Mouse (Mus musculus) adrenal gland, postnatal 36 days (tissue): ENCODE measurements around the gene Itgb2. TPM values are rescaled to one million over a fixed set of nuclear protein-coding genes. Genes with fewer than 3 reads are reported as not detected.

Experiments used
- DNase-seq, 2 experiments: peaks; one replicate each; pipeline ENCODE4 v3.0.0; 2021; ENCODE audit warnings: mixed read lengths in 1 of 2
- long read RNA-seq, 2 experiments: library from polyadenylated mRNA; stranded (forward); transcript quantifications; one replicate each; pipeline ENCODE4 v2.0.0; 2021; ENCODE audit warnings: borderline sequencing depth in 2 of 2
- total RNA-seq, 2 experiments: library from RNA; stranded (reverse); gene quantifications; 2 replicates each; pipeline ENCODE4 v1.2.3; 2021

The Itgb2 gene
- total RNA-seq, result 1 to 10 TPM; 4.2 to 9.1 TPM
- long read RNA-seq, experiment 1, partial matches to known transcripts, result 2 of 3 reads
- long read RNA-seq, experiment 1, other reads (novel, unspliced or antisense), result 0 of 3 reads
- long read RNA-seq, experiment 2, partial matches to known transcripts, result 0 of 2 reads
- long read RNA-seq, experiment 2, other reads (novel, unspliced or antisense), result 0 of 2 reads

DNA sequence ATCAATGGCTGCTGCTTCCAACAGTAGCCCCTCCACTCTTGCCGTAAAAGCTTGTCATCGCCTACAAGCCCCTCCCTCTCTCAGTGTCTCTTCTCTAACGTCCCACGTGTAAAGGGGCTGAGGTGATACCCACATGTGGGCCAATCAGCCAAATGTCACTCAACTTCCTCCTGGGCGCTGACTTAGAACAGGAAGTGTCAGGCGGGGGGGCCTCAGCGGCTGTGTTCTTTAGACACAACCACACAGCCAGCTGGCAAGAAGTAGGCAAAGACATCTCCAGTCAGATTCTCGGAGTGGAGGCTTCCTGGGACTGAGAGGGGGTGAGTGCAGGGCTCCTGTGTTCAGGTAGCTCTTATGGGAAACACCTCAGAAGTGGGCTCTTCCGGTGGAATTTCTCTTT lies at the start of gene Itgb2:
Itgb2 (plus strand) TSS at position 113 of the 400 bp plus-strand sequence.
- DNase-seq, result peak in 1 of 2 experiments; percentile 23

DNA sequence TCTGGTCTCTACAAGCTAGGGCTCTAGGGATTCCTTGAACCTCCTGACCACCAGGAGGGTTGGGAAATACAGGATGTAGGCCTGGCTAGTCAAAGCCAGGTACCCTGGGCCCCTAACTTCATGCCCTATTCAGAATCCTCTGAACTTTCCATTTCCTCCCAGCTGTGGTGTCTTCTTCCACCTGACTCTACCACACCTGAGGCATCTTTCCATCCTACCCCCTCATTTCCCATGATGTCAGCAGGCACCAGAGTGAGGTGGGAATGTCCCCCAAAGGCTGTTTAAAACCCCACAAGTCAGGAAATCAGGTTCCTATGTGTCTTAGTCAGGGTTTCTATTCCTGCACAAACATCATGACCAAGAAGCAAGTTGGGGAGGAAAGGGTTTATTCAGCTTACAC lies 48.2 kb upstream of the Itgb2 start:
- DNase-seq, result no peak

DNA sequence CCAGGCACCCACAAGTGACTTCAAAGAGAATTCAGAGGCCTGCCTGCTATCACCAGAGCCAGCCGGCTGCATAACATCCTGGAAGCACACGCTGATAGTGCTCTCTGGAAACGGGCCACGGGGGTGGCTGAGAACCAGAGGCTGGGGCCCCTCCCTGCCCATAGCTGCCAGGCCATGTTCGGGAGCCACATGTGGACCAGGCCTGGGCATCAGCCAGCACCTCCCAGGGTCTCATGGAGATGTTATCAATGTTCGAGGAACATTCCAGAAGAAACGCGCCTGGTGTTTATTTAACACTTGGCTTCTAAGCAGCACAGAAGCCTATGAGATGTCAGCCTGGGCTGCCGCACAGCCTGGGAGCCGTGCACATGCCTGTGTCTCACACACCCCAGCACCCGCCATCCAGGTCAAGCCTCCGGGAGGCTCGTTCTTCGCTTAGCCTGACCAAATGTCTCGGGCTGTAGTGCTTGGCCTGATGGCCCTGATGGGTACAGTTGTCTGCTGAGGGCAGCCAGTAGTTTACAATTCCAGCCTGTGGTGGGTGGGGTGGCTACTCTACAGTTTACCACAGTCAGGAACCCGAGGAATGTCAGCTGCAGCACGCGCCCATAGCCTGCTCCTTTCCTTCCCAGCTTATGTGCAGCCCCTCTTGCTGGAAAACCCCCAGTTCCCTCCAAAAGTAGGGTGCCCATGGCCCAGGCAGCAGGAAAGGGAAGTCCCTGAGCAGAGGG lies 45.7 kb upstream of the Itgb2 start:
- peak; percentile 20 to 40 for DNase-seq

DNA sequence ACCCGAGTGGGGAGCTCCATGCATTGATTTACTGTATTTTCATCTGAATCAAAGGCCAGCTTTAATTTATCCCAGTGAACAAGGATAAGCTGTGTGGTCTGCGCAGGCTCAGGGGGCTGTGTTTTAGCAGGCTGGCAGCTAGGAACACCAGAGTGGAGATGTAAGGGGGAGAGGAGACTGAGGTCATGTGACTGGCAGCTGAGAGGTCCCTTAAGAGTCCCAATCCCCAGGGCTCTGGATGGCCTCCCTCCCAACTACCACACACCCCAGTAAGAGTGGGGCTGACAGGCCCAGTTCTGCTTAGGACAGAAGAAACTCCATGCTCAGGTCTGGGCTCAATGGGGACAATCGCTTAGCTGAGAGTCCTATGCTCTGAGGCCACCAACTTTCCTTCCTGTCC lies 44.3 kb upstream of the Itgb2 start:
- no peak for DNase-seq

DNA sequence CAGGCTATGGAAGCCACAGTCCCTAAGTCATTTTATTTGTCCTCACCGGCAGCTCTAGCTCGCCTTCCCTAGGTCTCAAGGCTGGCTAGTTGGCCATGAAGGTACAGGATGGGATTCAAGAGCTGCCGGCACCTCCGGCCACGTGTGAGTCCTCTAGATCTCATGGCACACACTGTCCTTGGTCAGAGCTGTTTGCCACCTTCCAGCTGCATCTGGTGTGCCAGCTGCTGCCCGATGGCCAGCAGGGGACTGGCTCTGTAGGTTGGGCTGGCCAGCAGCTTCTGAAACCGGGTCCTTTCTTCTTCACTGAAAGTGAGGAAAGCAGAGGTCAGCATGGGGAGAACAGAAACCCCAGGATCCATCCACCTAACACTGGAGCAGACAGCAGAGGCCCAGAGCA lies 41.9 kb upstream of the Itgb2 start:
- DNase-seq, result no peak

DNA sequence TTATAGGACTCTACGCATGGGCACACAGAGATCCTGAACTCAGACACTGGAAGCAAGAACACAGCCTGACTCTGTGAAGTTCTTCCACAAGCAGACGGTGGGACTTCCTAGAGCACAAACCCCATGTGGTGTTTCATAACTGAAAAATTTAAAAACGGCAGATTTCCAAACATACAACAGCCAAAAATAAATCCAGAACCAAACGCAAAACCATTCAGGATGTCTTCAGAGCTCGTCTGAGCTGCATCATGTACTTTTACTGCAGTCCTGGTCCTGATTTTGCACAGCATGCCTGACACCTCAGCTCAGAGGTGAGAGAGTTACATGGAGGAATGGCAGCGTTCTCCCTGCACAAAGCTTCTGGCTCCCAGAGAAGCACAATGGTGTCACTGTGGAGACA lies 38.5 kb upstream of the Itgb2 start:
- no peak for DNase-seq

DNA sequence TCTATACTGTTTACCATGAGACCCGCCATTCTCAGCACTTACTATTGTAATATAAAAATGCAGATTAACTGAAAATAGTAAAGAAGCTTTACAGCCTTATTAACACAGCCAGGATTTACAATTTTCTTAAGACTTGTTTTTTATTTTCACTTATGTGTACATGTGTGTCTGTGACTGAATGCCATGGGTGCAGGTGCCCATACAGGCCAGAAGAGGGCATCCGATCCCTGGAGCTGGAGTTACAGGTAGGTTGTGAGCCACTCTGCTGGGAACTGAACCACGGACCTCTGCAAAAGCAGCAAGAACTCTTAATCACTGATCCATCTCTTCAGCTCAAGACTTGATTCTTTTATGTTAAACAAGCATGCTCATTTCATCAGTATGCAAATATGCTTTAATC lies 37.2 kb upstream of the Itgb2 start:
- DNase-seq, result no peak

DNA sequence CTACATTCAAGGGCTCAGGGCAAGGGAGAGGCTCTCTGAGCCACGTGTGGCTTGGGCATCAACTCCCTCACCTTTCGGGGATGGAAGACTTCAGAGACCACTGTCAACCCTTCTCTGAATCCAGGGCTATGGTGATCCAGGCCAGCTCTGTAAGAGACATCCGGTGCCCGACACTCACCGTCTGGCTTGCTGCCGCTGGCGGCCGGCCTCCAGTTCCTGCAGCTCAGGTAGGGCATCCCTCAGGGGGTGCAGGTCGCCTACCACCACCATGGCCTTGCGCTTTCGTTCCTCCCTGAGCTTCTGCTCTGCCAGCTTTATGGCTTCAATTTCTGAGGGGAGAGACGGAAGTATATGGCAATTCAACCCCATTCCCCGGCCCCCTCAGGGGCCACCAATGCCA lies 32.9 kb upstream of the Itgb2 start:
- DNase-seq, result no peak

DNA sequence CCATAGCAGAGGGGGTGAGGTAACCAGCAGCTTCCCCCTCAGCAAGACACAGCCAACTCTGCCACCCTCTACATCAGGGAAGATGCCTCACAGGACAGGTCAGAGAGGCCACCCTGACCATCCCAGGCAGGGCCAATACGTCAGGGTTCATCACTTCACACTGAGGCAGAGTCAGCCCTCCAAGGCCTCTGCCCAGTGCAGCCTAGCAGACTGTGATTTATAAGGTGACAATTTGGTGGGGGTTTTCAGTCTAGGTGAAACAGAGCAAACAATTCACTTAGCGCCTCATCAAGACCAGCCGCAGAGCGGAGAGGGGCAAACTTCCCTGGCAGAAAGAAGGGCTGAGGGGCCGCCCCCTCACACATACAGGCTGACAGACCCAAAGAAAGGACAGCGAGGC lies 31.8 kb upstream of the Itgb2 start:
- no peak for DNase-seq

DNA sequence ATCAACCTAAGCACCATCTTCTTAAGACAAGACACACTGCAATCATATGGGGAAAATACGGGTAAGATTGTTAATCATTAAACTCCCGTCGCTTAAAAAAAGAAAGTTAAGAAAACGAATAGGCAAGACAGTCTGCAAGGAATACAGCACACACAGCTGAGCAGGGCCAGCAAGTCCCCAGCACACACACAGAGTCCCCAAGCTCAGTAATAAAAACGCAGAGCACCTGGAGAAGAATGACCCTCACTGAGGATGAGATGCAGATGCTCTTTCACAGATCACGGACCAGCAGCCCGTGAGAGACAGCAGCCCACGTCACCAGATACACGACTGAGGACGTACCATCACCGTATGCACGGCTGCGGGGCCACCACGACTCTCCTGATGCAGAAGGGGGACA lies 29.4 kb upstream of the Itgb2 start:
- no peak for DNase-seq

DNA sequence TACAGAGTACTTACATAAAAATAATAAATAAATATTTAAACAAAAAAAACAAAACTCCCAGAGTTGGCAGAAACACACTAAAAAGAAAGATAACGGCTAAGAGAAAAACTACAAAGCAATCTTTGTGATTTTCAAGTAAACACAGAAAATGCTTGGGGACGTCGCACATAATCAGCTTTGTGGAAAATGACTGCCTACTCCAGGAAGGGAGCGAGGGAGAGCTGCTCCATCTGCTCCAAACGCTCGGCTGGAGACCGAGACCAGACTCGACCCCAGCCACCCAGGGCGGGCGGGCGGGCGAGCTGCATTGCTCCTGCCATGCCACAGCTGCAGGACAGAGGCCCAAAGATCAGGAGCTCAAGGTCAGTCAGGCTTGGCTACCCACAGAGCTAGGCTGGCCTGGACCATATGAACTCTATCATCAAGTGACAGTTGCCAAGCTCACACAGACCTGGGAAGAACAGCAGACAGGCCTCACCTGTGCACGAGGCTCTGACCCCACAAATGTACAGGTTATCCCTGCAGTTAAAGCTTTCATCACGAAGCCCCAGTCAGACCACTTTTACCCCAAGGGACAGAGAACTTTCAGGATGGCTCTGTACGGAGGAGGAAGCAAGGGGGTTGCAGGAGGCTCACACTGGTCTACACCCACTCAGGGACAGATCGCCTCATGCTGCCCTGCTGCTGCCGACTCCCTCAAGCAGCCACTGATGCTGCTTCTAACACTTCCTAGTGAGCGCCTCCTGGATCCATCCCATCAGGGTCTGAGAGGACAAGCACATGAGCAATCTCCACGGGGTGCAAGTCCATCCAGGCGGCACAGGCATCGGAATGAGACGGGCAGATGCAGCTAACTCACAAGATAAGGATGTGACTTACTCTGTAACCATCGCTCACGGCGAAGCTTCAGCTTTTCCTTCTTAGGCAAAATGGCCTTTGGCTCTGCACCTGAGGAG lies 26.8 kb upstream of the Itgb2 start:
- DNase-seq, result no peak

DNA sequence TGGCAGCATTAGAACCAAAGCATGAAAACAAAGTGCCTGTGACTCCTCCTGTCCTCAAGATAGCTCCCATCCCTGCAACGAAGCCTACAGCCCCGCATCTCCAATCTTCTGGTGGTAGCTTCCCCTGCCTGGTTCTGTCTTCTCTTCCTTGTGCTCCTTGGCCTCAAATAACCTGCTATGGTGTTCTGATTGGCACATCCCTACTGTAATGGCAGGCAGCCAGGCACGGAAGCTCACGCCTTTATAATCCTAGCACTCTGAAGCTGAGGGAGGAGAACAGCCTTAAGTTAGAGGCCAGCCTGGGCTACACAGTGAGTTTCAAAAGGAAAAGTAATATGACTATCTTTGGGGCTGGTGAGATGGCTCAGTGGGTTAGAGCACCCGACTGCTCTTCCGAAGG lies 25.9 kb upstream of the Itgb2 start:
- no peak for DNase-seq

DNA sequence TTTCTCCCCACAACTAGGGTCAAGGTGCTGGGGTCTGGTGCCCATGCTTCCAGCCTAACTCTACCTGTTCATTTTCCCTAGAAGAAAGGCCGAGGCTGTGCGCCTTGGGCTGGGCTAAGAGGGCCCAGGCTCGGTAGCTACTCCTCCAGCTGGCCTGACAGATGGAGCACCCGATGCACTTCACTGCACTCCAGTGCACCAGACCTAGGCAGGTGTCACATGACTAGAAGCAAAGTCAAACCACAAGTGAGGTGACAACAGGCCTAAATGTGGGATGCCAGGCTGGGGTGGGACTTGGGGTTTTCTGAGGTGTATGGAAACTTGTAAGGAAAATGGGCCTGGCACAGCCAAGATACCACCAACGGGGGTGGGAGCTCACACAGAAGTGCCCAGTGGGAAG lies 23.5 kb upstream of the Itgb2 start:
- no peak for DNase-seq

DNA sequence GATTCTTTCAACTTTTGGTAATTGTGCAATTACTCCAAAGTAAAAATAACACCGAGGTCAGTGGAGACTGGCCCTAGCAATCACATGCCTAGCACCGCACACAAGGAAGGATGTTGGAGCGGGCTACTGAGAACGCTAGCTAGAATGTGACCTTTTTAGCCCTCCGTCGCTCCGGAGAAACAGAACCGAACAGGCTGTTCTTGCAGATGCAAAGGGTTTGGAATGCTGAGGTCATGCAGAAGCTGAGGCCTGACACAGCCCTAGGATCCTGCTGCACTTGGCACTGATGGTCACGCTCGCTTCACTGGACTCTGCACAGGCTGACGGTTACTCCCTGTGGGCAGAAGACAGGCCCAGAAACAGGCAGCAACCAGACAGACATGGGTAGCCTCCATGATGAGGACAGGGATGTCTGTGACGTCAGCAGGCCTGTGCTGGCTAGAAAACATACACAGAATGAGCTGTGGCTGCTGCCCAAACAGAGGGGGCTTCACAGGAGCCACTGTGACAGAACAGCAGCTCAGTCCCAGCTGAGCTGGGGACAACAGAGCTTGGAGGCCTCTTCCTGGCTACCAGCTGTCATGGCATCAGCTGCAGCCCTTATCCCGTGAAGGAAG lies 23.0 kb upstream of the Itgb2 start:
- DNase-seq, result peak in 1 of 2 experiments; percentile 26

DNA sequence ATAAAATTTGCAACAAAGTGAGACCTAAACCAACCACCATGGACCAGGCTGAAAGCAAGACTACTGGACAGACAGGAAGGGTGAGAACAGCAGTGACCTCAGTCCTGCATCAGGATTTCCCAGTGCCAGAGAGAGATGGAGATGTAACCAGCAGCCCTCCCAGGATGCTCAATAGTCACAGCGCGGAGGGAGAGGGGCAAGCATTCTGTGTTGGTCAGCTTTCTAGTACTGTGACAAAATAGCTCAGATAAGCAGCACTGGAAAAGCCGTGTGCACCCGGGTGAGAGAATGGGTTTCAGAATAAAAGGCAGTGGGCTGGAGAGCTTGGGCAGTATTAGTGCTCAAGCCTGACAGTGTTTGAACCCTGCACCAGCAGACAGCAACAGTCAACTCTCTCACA lies 22.3 kb upstream of the Itgb2 start:
- no peak for DNase-seq

DNA sequence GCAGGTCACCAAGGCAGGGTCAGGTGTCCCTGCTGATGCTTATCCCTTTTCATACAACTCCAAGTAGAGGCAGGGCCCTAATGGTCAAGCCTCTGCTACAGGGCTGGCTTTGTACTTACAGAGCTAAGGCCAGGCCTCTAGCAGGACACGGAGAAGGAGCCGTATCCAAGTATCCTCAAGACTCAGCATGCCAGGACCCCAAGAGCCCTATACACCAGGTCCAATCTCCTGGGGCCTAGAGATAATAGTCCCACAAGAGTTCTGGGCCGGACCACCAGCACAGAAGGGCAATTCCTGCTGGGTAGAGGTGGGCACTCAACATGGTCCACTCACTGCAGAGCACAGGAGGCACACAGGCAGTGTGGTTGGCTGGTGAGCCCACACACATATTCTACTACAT lies 21.3 kb upstream of the Itgb2 start:
- DNase-seq, result no peak

DNA sequence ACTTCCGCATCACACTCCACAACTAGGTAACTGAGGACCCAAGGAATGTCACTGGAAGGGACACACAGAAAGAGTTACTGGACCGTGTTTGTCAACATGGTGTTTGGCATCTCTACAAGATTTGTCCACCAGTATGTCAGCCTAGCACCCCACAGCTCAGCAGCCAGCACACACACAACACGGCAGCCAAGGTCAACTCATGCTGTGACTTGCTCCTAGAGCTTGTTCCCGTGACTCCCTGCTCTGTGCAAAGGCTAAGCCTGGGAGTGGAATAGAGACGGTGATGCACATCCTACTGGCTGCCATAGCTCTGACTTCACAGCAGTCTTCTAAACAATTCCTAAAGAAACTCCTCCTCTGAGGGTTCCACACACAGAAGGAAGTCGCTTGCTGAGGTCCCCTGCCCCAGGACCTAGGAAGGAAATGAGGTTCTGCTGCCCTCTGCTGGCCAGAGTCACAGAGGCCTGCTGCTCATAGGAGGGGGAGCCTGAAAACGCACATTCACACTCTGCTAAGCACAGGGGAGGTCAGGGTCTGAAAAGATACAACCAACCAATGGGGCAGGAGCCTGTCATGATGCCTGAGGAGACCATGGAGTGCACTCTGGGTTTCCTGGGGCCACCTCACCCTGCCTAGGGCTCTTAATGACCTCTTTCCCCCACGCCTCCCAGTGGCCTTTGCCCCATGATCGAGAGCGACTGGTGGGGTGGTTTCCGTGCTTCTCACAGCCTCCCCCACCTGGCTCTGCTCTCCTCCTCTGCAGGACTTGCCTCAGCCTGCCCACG lies 20.5 kb upstream of the Itgb2 start:
- DNase-seq, result peak; percentile 88 to 91

DNA sequence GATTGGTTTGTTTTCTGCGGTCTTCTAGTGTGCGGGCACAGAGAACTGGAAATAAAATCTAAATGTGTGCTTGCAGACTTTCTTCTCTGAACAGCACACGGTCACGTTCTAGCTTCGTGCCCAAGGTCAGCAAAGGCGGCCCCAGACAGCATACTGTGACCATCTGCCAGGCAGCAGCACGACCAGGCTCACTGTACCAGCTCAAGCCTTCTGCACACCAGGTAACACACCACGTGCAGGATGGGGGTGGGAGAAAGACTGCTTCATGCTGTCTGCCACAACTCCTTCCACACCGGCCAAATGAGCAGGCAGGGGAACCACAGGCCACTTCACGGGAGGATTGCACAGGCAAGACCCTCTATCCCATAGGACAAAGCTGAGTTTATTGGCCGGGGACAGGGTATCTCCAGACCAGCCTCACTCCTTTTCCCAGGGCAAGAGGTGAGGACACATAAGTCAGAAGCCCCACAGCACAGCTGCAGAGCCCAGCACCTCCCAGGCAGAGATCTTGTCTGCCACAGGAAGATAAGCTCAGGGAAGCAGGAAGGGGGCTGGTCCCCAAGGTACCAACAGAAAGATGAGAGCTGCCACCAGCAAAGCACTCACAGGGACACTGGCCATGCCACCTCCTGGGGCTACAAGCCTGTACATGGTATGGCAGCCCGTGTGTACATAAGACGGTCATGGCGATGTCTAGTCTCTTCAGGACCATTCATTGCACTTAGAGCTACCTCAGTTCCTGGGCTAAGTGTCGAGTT lies 19.6 kb upstream of the Itgb2 start:
- DNase-seq, result no peak

DNA sequence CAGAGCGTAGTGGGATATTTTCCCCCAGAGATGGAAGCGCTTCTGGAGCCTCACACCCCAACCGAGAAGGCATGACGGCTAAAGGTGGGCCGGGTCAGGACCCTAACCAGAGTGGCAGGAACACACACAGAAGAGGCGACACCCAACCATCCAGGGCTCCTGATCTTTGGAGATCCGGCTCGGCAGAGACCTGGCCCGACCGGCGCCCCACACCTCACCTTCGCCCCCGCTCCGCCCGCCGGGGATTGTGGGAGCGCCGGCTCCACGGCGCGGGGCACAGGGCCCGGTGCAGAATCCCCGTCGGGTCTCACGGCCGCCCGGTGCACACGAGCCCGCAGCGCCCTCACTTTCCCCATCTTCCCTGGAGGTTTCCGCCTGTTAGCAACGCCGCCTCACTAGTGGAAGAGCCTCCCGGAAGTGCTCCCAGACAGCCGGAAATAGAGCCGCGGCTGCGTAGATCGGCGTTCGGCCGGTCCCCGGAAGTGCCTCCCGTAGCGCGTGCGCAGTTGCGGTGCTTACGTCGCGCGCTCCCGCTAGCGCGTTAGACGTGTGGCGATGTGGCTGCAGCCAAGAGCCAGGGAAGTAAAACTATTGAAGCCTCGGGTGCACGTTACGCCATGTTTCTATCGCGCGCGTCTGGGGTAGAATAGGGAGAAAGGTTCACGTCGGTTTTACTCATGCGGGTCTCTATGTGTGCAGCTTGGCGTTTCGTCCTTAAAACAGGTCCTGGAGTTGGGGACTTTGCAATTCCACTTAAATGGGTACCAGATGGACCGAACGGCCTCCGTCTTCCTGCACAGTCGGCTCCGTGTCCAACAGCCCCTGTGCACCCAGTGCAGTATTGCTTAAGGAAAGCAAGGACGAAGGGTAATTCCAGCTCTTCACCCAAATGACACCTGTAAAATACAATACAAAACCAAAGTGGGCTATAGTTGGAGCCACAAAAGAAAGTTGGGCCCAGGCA lies 14.4 kb upstream of the Itgb2 start, which contains the start of gene Fam207a:
Fam207a (minus strand) TSS at position 401 of the 964 bp plus-strand sequence.
- DNase-seq, result peak; percentile 97
